Mouse (Mus musculus) layer of hippocampus, adult 9-10 months (tissue): ENCODE results near the gene Axl.
A peak's percentile ranks its signal among the peaks of the same experiment; 100 is the strongest.

Experiments used
- DNase-seq: peaks from one replicate; pipeline ENCODE4 v3.0.0; 2022; ENCODE audit warnings: low spot score

The Axl gene

GRCm38 (mm10) chr7:25788220-25789128 is at the start of gene Axl:
TSS of gene Axl (minus strand) at chr7:25788705.
- DNase-seq: no peak

DNA sequence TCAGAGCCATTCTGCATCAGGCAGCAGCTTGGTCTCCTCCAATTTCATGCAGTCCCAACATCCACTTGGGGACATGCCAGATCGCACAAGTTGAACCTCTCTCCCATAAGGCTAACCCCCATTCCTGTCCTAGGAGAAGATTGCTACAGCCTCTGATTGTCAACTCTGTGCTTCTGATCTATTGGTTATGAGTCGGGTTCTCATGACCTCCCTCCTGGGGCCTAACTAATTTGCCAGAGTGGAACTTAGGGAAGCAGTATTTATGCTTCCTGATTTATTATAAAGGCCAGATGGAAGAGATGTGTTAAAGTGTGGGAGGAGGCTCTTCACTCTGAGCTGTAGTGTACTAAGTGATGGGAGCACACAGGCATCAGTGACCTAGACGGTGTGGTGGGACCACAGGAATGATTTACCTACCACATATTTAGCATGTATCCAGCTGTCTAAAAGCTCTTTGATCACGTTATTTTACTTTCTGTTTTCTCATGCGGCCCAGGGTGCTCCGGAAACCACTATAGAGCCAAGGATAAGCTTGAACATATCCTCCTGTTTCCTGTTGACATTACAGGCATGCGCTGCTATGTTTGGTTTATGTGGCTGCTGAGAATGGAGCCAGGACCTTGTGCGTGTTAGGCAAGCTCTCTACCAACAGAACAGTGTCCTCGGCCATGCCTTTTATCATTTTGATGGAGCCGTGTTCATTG is 46.8 kb upstream of the Axl start:
- no peak for DNase-seq

- no peak for DNase-seq
Measured at GRCm38 (mm10) chr7:25831557-25832530, 43.3 kb upstream of the Axl start.

DNA sequence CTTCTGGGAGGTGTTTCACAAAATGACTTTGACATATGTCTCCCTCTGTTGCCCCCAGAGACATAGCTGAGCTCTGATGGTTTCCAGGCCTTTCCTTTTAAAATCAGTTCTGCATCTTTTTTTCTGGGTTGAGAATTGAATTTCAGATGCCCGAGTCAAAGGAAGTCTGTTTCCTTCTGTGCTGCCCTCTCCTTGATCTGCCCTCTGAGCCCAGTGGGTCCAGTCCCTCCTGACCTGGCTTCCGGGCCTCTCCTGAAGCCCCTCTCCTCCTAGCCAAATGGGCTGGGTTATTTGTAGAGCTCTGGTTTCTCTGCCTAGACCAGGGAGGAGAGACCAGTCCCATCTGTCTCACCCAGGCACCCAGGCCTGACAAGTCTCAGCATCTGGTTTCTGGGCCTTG is 41.7 kb upstream of the Axl start:
- DNase-seq: no peak

DNA sequence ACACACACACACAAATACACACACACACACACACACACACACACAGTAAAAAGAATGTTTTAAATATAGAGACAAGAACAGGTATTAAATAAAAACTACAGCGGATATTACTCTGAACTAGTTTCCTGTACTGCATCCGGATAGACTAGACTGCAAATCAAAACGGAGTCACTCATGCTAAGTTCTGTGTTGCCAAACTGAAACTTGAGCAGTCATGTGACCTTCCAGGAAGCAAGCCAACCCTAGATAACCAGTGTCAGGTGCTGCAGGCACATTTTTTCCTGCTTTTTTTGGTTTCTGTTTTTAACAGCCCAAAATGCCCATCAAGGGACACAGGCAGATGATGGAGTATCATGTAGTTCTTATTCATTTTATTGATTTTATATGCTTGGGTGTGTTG is 38.7 kb upstream of the Axl start:
- DNase-seq: no peak

GRCm38 (mm10) chr7:25826029-25826428 is 37.5 kb upstream of the Axl start:
- DNase-seq: no peak

DNA sequence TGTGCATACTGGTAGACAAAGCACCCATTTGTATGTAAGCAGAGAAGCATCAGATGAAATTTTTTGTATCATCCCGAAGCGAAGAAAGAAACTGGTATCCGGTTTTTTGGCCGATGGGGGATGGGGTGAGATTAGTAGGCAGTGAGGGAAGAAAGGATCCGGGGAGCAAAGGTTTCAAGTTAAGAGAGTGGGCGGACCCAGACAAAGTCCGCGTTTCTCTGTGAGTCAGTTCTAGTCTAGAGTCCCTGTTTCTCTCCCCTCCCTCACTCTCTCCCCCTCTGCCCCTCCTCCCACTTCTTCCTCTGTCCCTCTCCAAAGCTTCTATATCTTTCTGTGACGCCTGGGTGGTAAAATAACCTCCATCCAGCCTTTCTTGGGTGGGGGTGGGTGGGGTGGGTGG is 36.5 kb upstream of the Axl start:
- DNase-seq: no peak

- DNase-seq: no peak
Measured at GRCm38 (mm10) chr7:25816241-25816919, 27.9 kb upstream of the Axl start, which contains the start of gene Cyp2s1. TSS of gene Cyp2s1 (minus strand) at chr7:25816913.

DNA sequence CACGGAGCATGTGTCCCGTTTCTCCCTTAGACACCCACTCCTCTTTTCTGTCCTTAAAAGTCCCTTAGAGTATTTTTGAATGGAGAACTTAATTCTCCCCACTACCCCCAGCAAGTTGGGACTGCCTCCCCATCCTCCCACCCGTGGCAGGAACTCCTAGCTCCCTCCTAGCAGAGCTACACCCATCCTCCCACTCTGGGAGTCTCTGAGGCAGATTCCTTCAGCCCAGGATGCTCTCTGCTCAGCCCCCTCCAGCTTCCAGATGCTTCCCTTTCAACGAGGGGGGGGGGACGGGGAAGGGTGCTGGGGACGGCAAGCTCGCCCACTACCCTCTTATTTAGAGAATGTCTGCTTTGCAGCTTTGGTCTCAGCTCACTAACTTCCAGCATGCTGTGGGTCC is 27.1 kb upstream of the Axl start:
- DNase-seq: no peak

DNA sequence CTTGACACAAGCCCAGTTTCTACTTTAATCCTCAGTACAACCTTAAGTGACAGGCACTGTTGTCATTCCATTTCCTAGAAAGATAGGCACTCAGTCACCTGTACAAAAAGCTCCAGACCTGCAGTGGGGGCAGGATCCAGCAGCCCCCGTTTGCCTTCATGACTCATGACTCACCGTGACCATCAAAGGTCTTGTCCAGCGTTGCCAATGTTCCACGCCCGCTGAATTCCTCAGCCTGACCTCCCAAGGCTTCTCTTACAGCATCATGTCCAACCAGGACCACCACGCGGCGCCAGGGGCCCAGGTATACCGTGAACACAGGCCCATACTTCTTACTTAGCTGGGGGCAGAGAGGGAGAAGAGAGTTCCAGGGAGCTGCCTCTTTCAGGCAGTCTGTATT is 26.2 kb upstream of the Axl start:
- no peak for DNase-seq

- DNase-seq: no peak
Measured at GRCm38 (mm10) chr7:25812195-25812594, 23.7 kb upstream of the Axl start.

DNA sequence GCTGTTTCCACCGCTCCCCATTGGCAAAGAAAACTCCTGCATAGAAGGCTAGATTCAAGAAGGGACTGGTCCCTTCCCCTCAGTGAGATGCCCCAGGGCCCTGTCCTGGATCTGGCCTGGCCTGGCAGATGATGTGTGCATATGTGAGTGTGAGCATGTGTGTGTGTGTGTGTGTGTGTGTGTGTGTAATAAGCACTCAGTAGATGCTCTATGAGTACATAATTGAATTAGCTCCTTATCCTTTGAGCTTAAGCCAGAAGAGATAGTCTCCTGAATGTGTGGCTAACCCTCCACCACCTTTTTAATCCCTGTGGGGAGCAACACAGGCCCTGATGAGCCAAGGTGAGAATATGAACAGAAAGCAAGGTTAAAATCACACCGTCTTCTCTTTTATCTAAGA is 23.2 kb upstream of the Axl start:
- no peak for DNase-seq

DNA sequence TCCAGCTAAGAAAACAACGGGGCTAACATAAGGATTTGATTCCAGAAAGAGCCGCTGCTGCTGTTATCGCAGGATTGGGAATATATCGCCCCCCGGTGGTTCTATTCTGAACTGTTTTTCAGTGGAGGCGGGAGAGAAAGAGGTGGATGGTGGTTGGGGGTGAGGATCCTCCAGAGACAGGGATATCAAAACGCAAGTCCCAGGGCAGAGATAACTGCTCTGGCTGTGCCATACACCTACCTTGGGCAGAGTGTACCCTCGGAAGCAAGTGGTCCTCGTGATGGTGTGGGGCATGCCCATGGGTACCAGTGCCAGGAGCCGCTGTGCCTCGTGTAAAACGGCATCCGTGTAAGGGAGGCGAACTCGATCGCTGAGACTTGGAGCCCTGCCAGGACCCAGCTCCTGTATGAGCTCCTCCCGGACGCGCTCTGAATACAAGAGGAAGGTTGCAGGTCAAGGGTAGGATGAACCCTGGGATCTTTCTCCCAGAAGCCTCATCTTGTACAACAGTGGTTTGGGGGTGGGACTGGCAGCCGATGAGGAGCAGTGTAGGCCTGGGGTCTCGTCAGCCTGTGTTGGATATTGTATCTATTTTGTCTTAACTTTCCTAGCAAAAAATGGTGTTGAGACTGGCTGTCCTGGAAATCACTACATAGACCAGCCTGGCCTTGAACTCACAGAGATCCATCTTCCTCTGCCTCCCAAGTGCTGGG is 17.3 kb upstream of the Axl start:
- peak; percentile 89 for DNase-seq

- DNase-seq: no peak
Measured at GRCm38 (mm10) chr7:25804792-25805191, 16.3 kb upstream of the Axl start.

- DNase-seq: no peak
Measured at GRCm38 (mm10) chr7:25803460-25803859, 15.0 kb upstream of the Axl start.

- no peak for DNase-seq
Measured at GRCm38 (mm10) chr7:25802241-25803125, 14.0 kb upstream of the Axl start.

- no peak for DNase-seq
Measured at GRCm38 (mm10) chr7:25801031-25801430, 12.5 kb upstream of the Axl start.

- DNase-seq: no peak
Measured at GRCm38 (mm10) chr7:25799369-25799768, 10.9 kb upstream of the Axl start.

DNA sequence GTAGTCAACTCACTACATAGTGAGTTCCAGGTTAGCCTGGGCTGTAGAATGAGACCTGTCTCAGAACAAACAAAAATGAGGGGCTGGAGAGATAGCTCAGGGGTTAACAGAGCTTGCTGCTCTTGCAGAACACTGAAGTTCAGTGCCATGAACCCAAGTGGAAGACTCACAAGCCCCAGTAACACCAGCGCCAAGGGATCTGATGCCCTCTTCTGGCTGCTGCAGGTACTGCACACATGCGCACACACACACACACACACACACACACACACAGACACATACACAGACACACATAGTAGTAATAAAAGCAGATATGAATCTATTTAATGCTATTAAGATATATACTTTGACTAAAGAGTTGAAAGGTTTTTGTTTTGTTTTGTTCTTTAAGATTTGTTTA is 10.0 kb upstream of the Axl start:
- DNase-seq: no peak

DNA sequence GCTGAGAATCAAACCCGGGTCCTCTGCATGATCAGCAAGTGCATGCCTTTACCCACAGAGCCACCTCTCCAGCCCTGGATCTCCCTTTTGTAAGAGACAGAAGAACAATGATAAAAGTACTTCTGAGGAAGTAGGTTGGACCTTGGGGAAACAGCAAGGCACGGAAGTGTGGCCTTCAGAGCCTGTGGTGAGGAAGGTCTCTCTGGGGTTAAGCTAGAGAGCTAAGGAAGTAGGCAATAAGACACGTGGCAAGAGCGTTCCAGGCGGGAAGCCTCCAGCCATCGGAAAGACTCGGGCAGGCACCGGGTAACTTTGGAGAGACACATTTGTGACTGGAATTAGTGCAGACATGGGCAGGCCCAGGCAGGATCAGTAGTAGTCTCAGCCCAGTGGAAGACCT is 6.3 kb upstream of the Axl start:
- no peak for DNase-seq
